Mouse (Mus musculus) intestine, postnatal 0 days (tissue): ENCODE data around the gene Rbp7. TPM values are rescaled to one million over a fixed set of nuclear protein-coding genes. Genes with fewer than 3 reads are reported as not detected.
A peak's percentile ranks its signal among the peaks of the same experiment; 100 is the strongest.

Experiments
- ATAC-seq: fragments of 200-750 bp; cut with Nextera tagmentation; 2 replicates; pipeline ENCODE4 v1.8.0; 2017; ENCODE audit warnings: mild to moderate bottlenecking, moderate TSS enrichment, moderate library complexity
- H3K27ac ChIP-seq: fragments of 300-500 bp; sonication (generic); 2 replicates; pipeline ENCODE4 v1.5.1; 2014; ENCODE audit warnings: mild to moderate bottlenecking, low read depth, low read length, moderate library complexity
- H3K27me3 ChIP-seq: fragments of 300-500 bp; sonication (generic); replicated peaks from 2 replicates; pipeline ENCODE4 v1.6.1; 2014; ENCODE audit warnings: low read length, mixed read lengths; ENCODE audit not compliant: control insufficient read depth, insufficient read depth
- H3K36me3 ChIP-seq: fragments of 300-500 bp; sonication (generic); 2 replicates; pipeline ENCODE4 v1.6.1; 2014; ENCODE audit warnings: mild to moderate bottlenecking, moderate library complexity; ENCODE audit not compliant: control insufficient read depth, insufficient read depth
- H3K4me1 ChIP-seq: fragments of 300-500 bp; sonication (generic); replicated peaks from 2 replicates; pipeline ENCODE4 v1.6.1; 2014; ENCODE audit warnings: antibody characterized with exemption, low read length, mixed read lengths; ENCODE audit not compliant: control insufficient read depth, insufficient read depth
- H3K4me2 ChIP-seq: fragments of 300-500 bp; sonication (generic); replicated peaks from 2 replicates; pipeline ENCODE4 v1.6.1; 2014; ENCODE audit warnings: low read depth, mild to moderate bottlenecking, moderate library complexity
- H3K4me3 ChIP-seq: fragments of 300-500 bp; sonication (generic); 2 replicates; pipeline ENCODE4 v1.5.1; 2014; ENCODE audit warnings: low read depth, low read length
- H3K9ac ChIP-seq: fragments of 300-500 bp; sonication (generic); 2 replicates; pipeline ENCODE4 v1.6.1; 2014; ENCODE audit warnings: mild to moderate bottlenecking, low read depth, low read length
- H3K9me3 ChIP-seq: fragments of 300-500 bp; sonication (generic); 2 replicates; pipeline ENCODE4 v1.6.1; 2016; ENCODE audit warnings: mixed run types; ENCODE audit not compliant: control insufficient read depth
- CTCF ChIP-seq: sonication (generic); IDR thresholded peaks from 2 replicates; pipeline ENCODE4 v1.5.1; 2016; ENCODE audit warnings: low read depth, mild to moderate bottlenecking, control low read depth, antibody characterized with exemption, moderate library complexity
- WGBS: fragments of 180-500 bp; shearing (Covaris S2); extraction: QIAGEN DNeasy Blood & Tissue Kit; methylation state at CpG from one replicate; pipeline ENCODE4 v1.1.7; 2014; 5-methylcytosine and 5-hydroxymethylcytosine counted together
- polyA plus RNA-seq: library from polyadenylated mRNA; unstranded; fragments of >200 nt; fragmentation: Nextera tagmentation; extraction: Ambion mirVana; gene quantifications from 2 replicates; pipeline ENCODE4 v1.2.1, GENCODE M21; 2015

The Rbp7 gene
- polyA plus RNA-seq, 1 experiment from 2014 or later = 4.0 TPM

- peak overlapping the region; percentile 92 for H3K27ac ChIP-seq
- H3K4me3 ChIP-seq = no peak overlapping the region
- peaks cover 7% of the 10 kb centered on the region; the same call in 1 of the 2 replicates for H3K4me1 ChIP-seq
- WGBS = 62% methylated on average over 10 of the region's 10 CpGs
- H3K36me3 ChIP-seq = peaks cover 15% of the 10 kb centered on the region; the same call in 1 of the 2 replicates
- peak; percentile 4; the same call in 1 of the 2 replicates for ATAC-seq
- H3K4me2 ChIP-seq = peak overlapping the region; percentile 37
- H3K27me3 ChIP-seq = no peaks in the 10 kb centered on the region
- H3K9ac ChIP-seq = peak overlapping the region; percentile 34; the same call in 1 of the 2 replicates
- no peak for TF ChIP-seq CTCF
- no peaks in the 10 kb centered on the region for H3K9me3 ChIP-seq
Observed at GRCm38 (mm10) chr4:149416417-149416816, 38.4 kb downstream of the Rbp7 start.

GRCm38 (mm10) chr4:149415651-149416169 lies 39.1 kb downstream of the Rbp7 start:
- Histone ChIP-seq H3K9me3 (no peaks in the 10 kb centered on the region), H3K4me2 (peak overlapping the region; percentile 37), H3K4me1 (peaks cover 7% of the 10 kb centered on the region; the same call in 1 of the 2 replicates), H3K27me3 (no peaks in the 10 kb centered on the region), H3K36me3 (peaks cover 15% of the 10 kb centered on the region; the same call in 1 of the 2 replicates), H3K27ac (peak overlapping the region; percentile 92), H3K4me3 (no peak overlapping the region), H3K9ac (no peak overlapping the region; the same call in 1 of the 2 replicates)
- ATAC-seq = peak; percentile 93
- TF ChIP-seq CTCF = no peak
- WGBS = 14% methylated on average over 13 of the region's 13 CpGs

- H3K9ac ChIP-seq = no peak overlapping the region
- no peak for ATAC-seq
- 0 out of 2 replicates have a peak overlapping the region, but pooled peaks have one; percentile 7 for H3K27ac ChIP-seq
- H3K4me3 ChIP-seq = no peak overlapping the region
- peak; percentile 50 for TF ChIP-seq CTCF
- H3K4me2 ChIP-seq = no peak overlapping the region
- H3K4me1 ChIP-seq = peaks cover 7% of the 10 kb centered on the region; the same call in 1 of the 2 replicates
- 94% methylated on average over 3 of the region's 3 CpGs for WGBS
- no peaks in the 10 kb centered on the region for H3K27me3 ChIP-seq
- H3K36me3 ChIP-seq = peaks cover 15% of the 10 kb centered on the region; the same call in 1 of the 2 replicates
- H3K9me3 ChIP-seq = no peaks in the 10 kb centered on the region
Observed at GRCm38 (mm10) chr4:149414259-149414658, 40.5 kb downstream of the Rbp7 start.

GRCm38 (mm10) chr4:149409759-149410158 lies 45.0 kb downstream of the Rbp7 start:
- no peak for ATAC-seq
- H3K9ac ChIP-seq = no peak overlapping the region
- no peaks in the 10 kb centered on the region for H3K9me3 ChIP-seq
- no peak for TF ChIP-seq CTCF
- H3K27ac ChIP-seq = no peak overlapping the region
- H3K36me3 ChIP-seq = peaks cover 20% of the 10 kb centered on the region; the same call in 1 of the 2 replicates
- no peak overlapping the region for H3K4me3 ChIP-seq
- peaks cover 3% of the 10 kb centered on the region for H3K4me1 ChIP-seq
- no peaks in the 10 kb centered on the region for H3K27me3 ChIP-seq
- no peak overlapping the region for H3K4me2 ChIP-seq
- WGBS = 91% methylated on average over 4 of the region's 4 CpGs

GRCm38 (mm10) chr4:149408331-149408730 lies 46.4 kb downstream of the Rbp7 start:
- Histone ChIP-seq H3K27ac (peak overlapping the region; percentile 69), H3K36me3 (peaks cover 20% of the 10 kb centered on the region; the same call in 1 of the 2 replicates), H3K4me3 (no peak overlapping the region), H3K9me3 (no peaks in the 10 kb centered on the region), H3K9ac (no peak overlapping the region), H3K27me3 (no peaks in the 10 kb centered on the region), H3K4me2 (no peak overlapping the region), H3K4me1 (peaks cover 6% of the 10 kb centered on the region)
- WGBS = 64% methylated on average over 6 of the region's 6 CpGs
- no peak for ATAC-seq
- no peak for TF ChIP-seq CTCF

GRCm38 (mm10) chr4:149407461-149407860 lies 47.3 kb downstream of the Rbp7 start:
- Histone ChIP-seq H3K4me2 (no peak overlapping the region), H3K36me3 (peaks cover 17% of the 10 kb centered on the region; the same call in 1 of the 2 replicates), H3K27me3 (no peaks in the 10 kb centered on the region), H3K4me3 (no peak overlapping the region), H3K27ac (no peak overlapping the region), H3K4me1 (peaks cover 6% of the 10 kb centered on the region), H3K9me3 (no peaks in the 10 kb centered on the region), H3K9ac (no peak overlapping the region)
- TF ChIP-seq CTCF = no peak
- ATAC-seq = 0 out of 2 replicates have a peak, but pooled peaks have one; percentile 26
- WGBS = 50% methylated on average over 5 of the region's 5 CpGs
